Mouse (Mus musculus) kidney, embryonic 16.5 days (tissue): ENCODE measurements around the gene Pou5f1. TPM values are rescaled to one million over a fixed set of nuclear protein-coding genes. Genes with fewer than 3 reads are reported as not detected.
A peak's percentile ranks its signal among the peaks of the same experiment; 100 is the strongest.

ENCODE experiments used
- ATAC-seq: fragments of 200-750 bp; cut with Nextera tagmentation; 2 replicates; pipeline ENCODE4 v1.8.0; 2017; ENCODE audit warnings: moderate TSS enrichment; ENCODE audit not compliant: low FRiP score, low TSS enrichment
- H3K27ac ChIP-seq: fragments of 300-500 bp; sonication (generic); 2 replicates; pipeline ENCODE4 v1.5.1; 2014; ENCODE audit warnings: low read length
- H3K27me3 ChIP-seq: fragments of 300-500 bp; sonication (generic); 2 replicates; pipeline ENCODE4 v1.6.1; 2014; ENCODE audit warnings: low read length, control low read depth, mixed read lengths; ENCODE audit not compliant: insufficient read depth
- H3K36me3 ChIP-seq: fragments of 300-500 bp; sonication (generic); 2 replicates; pipeline ENCODE4 v1.6.1; 2014; ENCODE audit warnings: low read length, control low read depth, mixed read lengths; ENCODE audit not compliant: insufficient read depth
- H3K4me1 ChIP-seq: fragments of 300-500 bp; sonication (generic); 2 replicates; pipeline ENCODE4 v1.6.1; 2014; ENCODE audit warnings: low read length, control low read depth, mixed read lengths; ENCODE audit not compliant: insufficient read depth
- H3K4me2 ChIP-seq: fragments of 300-500 bp; sonication (generic); replicated peaks from 2 replicates; pipeline ENCODE4 v1.6.1; 2014; ENCODE audit warnings: low read depth, low read length
- H3K4me3 ChIP-seq: fragments of 300-500 bp; sonication (generic); 2 replicates; pipeline ENCODE4 v1.5.1; 2014; ENCODE audit warnings: mild to moderate bottlenecking, low read length
- H3K9ac ChIP-seq: fragments of 300-500 bp; sonication (generic); replicated peaks from 2 replicates; pipeline ENCODE4 v1.6.1; 2014; ENCODE audit warnings: low read length
- H3K9me3 ChIP-seq: fragments of 300-500 bp; sonication (generic); 2 replicates; pipeline ENCODE4 v1.6.1; 2016; ENCODE audit warnings: low read length, control low read depth
- WGBS: fragments of 180-500 bp; shearing (Covaris S2); extraction: QIAGEN DNeasy Blood & Tissue Kit; methylation state at CpG from one replicate; pipeline ENCODE4 v1.1.7; 2014; 5-methylcytosine and 5-hydroxymethylcytosine counted together
- polyA plus RNA-seq: library from polyadenylated mRNA; unstranded; fragments of >200 nt; fragmentation: Nextera tagmentation; extraction: Ambion mirVana; gene quantifications from 2 replicates; pipeline ENCODE4 v1.2.1, GENCODE M21; 2015

Gene Pou5f1
- polyA plus RNA-seq, 1 experiment from 2014 or later = 0.19 TPM

- no peak overlapping the region for H3K4me3 ChIP-seq
- no peaks in the 10 kb centered on the region for H3K9me3 ChIP-seq
- no peak overlapping the region for H3K9ac ChIP-seq
- WGBS = 60% methylated on average over 2 of the region's 2 CpGs
- H3K4me1 ChIP-seq = peaks cover 13% of the 10 kb centered on the region
- H3K36me3 ChIP-seq = no peaks in the 10 kb centered on the region
- no peaks in the 10 kb centered on the region for H3K27me3 ChIP-seq
- no peak for ATAC-seq
- H3K4me2 ChIP-seq = no peak overlapping the region
- H3K27ac ChIP-seq = no peak overlapping the region
These were observed 41.6 kb downstream of the Pou5f1 start for GRCm38 (mm10) chr17:35547465-35547864.

GRCm38 (mm10) chr17:35548636-35549035 lies 42.8 kb downstream of the Pou5f1 start:
- no peaks in the 10 kb centered on the region for H3K27me3 ChIP-seq
- H3K27ac ChIP-seq = no peak overlapping the region
- WGBS = 24% methylated on average over 5 of the region's 5 CpGs

GRCm38 (mm10) chr17:35549437-35550142 lies 43.8 kb downstream of the Pou5f1 start:
- H3K4me1 ChIP-seq = peaks cover 13% of the 10 kb centered on the region
- no peaks in the 10 kb centered on the region for H3K9me3 ChIP-seq
- 36% methylated on average over 15 of the region's 15 CpGs for WGBS
- no peak overlapping the region for H3K4me3 ChIP-seq
- no peaks in the 10 kb centered on the region for H3K27me3 ChIP-seq
- no peak overlapping the region for H3K9ac ChIP-seq
- ATAC-seq = peak; percentile 53
- peak overlapping the region; percentile 10; the same call in 1 of the 2 replicates for H3K4me2 ChIP-seq
- peak overlapping the region; percentile 63 for H3K27ac ChIP-seq
- H3K36me3 ChIP-seq = no peaks in the 10 kb centered on the region

More at GRCm38 (mm10) chr17:35548636-35549035, 42.8 kb downstream of the Pou5f1 start:
- H3K9ac ChIP-seq = no peak overlapping the region
- H3K36me3 ChIP-seq = no peaks in the 10 kb centered on the region
- ATAC-seq = no peak
- H3K4me1 ChIP-seq = peaks cover 13% of the 10 kb centered on the region
- no peak overlapping the region for H3K4me2 ChIP-seq
- no peaks in the 10 kb centered on the region for H3K9me3 ChIP-seq
- H3K4me3 ChIP-seq = no peak overlapping the region

GRCm38 (mm10) chr17:35550143-35550494 lies 44.3 kb downstream of the Pou5f1 start:
- H3K9ac ChIP-seq = no peak overlapping the region
- WGBS = 94% methylated on average over 4 of the region's 4 CpGs
- no peak for ATAC-seq

GRCm38 (mm10) chr17:35550871-35551270 lies 45.1 kb downstream of the Pou5f1 start:
- Histone ChIP-seq H3K4me2 (no peak overlapping the region), H3K27ac (no peak overlapping the region)

More at GRCm38 (mm10) chr17:35550143-35550494, 44.3 kb downstream of the Pou5f1 start:
- no peak overlapping the region for H3K4me3 ChIP-seq
- H3K27me3 ChIP-seq = no peaks in the 10 kb centered on the region
- H3K27ac ChIP-seq = peak overlapping the region; percentile 63; the same call in 1 of the 2 replicates
- no peak overlapping the region for H3K4me2 ChIP-seq
- H3K9me3 ChIP-seq = no peaks in the 10 kb centered on the region
- H3K4me1 ChIP-seq = peaks cover 13% of the 10 kb centered on the region
- H3K36me3 ChIP-seq = no peaks in the 10 kb centered on the region

GRCm38 (mm10) chr17:35551881-35552414 lies 46.1 kb downstream of the Pou5f1 start, which contains the start of gene Cdsn:
Gene Cdsn (plus strand): TSS chr17:35552128.
- no peak for ATAC-seq
- Histone ChIP-seq H3K4me2 (no peak within 1 kb of the TSS), H3K9ac (no peak within 1 kb of the TSS), H3K4me3 (no peak within 1 kb of the TSS), H3K36me3 (no peaks in the 10 kb centered on the region), H3K9me3 (no peaks in the 10 kb centered on the region), H3K27ac (no peak within 1 kb of the TSS), H3K4me1 (peaks cover 8% of the 10 kb centered on the region), H3K27me3 (no peaks in the 10 kb centered on the region)
- 70% methylated on average over 10 of the region's 10 CpGs for WGBS

More at GRCm38 (mm10) chr17:35550871-35551270, 45.1 kb downstream of the Pou5f1 start:
- H3K4me1 ChIP-seq = peaks cover 13% of the 10 kb centered on the region
- H3K27me3 ChIP-seq = no peaks in the 10 kb centered on the region
- ATAC-seq = no peak
- H3K9me3 ChIP-seq = no peaks in the 10 kb centered on the region
- H3K9ac ChIP-seq = no peak overlapping the region
- 28% methylated on average over 8 of the region's 8 CpGs for WGBS
- H3K4me3 ChIP-seq = no peak overlapping the region
- H3K36me3 ChIP-seq = no peaks in the 10 kb centered on the region

GRCm38 (mm10) chr17:35554321-35554720 lies 48.5 kb downstream of the Pou5f1 start:
- peaks cover 6% of the 10 kb centered on the region for H3K4me1 ChIP-seq
- no peaks in the 10 kb centered on the region for H3K9me3 ChIP-seq
- no peak overlapping the region for H3K27ac ChIP-seq
- no peak overlapping the region for H3K4me3 ChIP-seq
- no peak overlapping the region for H3K4me2 ChIP-seq
- H3K9ac ChIP-seq = no peak overlapping the region
- no peaks in the 10 kb centered on the region for H3K36me3 ChIP-seq
- H3K27me3 ChIP-seq = no peaks in the 10 kb centered on the region
- WGBS = 82% methylated on average over 5 of the region's 5 CpGs
- no peak for ATAC-seq

GRCm38 (mm10) chr17:35554761-35555397 lies 49.1 kb downstream of the Pou5f1 start:
- Histone ChIP-seq H3K4me3 (no peak overlapping the region), H3K9ac (no peak overlapping the region), H3K36me3 (no peaks in the 10 kb centered on the region), H3K4me1 (peaks cover under 1% of the 10 kb centered on the region; the same call in 1 of the 2 replicates), H3K27ac (no peak overlapping the region), H3K27me3 (no peaks in the 10 kb centered on the region), H3K9me3 (no peaks in the 10 kb centered on the region), H3K4me2 (no peak overlapping the region)
- 90% methylated on average over 18 of the region's 18 CpGs for WGBS
- ATAC-seq = no peak

- H3K9me3 ChIP-seq = no peaks in the 10 kb centered on the region
- no peak overlapping the region for H3K4me2 ChIP-seq
- H3K4me1 ChIP-seq = no peaks in the 10 kb centered on the region
- ATAC-seq = no peak
- H3K27me3 ChIP-seq = no peaks in the 10 kb centered on the region
- WGBS = 88% methylated on average over 13 of the region's 13 CpGs
- no peak overlapping the region for H3K4me3 ChIP-seq
- no peak overlapping the region for H3K9ac ChIP-seq
- no peaks in the 10 kb centered on the region for H3K36me3 ChIP-seq
- H3K27ac ChIP-seq = no peak overlapping the region
These were observed 50.5 kb downstream of the Pou5f1 start for GRCm38 (mm10) chr17:35556186-35556765.
